Mouse (Mus musculus): ENCODE measurements at regions not wholly inside any gene's neighbourhood (a gene's known extent, or its start where the extent isn't known, plus 50 kb on each side); places are given as distances from the start of the nearest gene placed in this dataset.

DNA sequence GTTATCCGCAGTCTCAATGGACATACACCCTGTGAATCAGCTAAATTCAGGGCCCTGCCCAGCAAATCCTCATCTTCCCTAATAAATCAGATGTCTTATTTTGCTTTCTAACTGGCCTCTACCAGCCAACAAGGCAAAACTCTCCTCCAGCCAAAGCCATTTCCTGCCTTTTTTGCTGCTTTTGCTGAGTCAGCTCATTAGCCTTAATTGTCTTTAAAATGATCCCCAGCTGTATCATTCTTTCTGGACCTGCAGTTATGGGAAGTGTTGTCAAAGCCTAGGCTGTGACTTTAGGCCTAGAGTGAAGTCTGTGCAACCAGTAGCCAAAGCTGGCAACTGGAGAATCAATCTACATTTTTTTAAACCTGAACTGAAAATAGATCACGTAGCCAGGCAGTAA is 81.4 kb downstream of the Mtpn start:
- no peak for DNase-seq (ENCODE audit: low read depth, low spot score)

DNA sequence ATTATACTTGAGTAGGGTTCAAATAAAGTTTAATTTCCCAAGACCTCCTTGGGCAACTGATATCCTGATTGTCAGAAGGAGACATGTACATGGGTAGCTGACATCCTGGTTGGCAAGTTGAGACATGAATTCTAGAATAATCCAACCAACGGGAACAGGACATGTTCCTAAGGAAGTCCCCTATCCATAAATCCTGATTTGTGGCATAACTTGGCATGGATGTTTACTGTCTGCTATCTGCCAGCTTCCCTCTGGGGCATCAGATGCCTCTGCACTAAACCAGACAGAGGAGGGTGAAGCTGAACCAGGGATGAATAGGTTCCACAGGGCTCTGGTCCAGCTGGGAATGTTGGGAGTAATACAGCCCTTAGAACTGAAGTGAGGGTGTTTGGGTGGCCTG is 94.7 kb downstream of the Mtpn start:
- DNase-seq (ENCODE audit: low read depth, low spot score): no peak

DNA sequence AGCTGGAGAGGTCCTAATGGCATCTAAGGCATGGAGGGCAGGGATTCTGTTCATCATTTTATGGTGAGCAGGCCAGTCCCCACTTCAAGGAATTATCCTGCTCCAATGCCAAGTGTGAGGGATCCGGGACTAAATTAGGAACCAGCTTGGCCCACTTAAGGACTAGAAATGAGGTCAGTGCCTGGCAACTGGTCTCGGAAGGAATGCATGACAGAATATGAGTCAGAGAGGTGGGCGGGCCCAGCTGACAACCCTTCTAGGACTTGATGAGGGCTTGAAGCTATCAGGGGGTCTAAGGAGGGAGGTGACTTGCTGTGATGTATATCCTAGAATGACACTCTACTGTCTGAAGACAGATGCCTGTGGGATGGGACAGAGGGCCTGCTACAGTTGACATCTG is 100.4 kb upstream of the Fam180a start:
- DNase-seq (ENCODE audit: low read depth, low spot score): no peak

DNA sequence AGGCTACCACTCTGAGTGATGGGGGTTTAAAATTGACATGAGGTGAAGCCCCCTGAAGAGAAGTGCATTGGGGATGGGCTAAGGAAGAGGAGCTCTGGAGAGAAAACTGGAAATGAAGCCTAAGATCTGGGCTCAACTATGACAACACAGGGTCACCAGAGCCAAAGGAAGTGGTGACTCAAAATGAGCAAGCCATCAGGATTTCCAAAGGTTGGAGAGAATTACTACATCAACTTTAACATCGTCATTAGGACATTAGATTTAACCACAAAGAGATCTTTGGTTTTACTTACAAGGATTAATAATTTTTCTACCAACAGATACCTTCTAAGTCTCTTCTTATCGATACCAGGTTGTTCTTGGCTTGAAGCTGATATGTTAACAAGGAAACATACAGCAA is 98.6 kb upstream of the Fam180a start:
- no peak for DNase-seq (ENCODE audit: low read depth, low spot score)

DNA sequence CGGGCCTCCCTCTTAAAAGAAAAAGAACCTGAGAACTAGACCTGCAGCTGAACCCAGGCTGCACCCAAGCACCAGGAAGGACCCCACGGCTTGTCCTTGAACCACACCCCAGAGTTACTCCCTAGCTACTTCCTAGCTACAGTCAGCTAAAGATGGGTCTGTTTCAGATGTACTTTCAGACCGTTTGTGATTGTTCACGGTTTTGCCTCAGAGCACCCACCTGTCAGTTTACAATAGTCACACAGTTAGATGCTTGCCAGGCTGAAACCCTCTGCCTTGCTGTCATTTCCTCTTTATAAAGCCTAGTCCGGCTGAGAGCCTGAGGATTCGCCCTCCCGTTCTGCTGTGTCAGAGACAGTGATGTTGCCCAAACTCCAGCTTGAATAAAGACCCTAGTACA is 95.0 kb upstream of the Fam180a start:
- DNase-seq (ENCODE audit: low read depth, low spot score): no peak

DNA sequence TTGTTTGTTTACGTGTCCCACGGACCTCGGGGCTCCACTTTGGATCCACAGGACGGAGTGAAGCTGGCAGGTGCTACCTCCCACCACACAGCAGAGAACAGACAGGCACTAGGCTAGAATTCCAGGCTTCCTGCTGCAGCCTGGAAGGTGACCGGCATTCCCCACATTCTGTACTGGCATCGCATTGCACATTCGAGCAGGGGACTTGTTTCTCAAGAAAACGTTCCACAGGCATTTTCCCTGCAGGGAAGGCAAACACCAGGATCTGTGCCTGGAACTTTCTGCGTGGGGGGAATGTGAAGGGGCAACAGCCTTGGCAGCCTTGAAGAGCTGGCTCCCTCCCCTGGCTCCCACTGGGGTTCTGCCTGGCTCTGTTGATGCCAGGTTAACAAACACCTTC is 79.1 kb upstream of the Fam180a start:
- no peak for DNase-seq (ENCODE audit: low read depth, low spot score)

DNA sequence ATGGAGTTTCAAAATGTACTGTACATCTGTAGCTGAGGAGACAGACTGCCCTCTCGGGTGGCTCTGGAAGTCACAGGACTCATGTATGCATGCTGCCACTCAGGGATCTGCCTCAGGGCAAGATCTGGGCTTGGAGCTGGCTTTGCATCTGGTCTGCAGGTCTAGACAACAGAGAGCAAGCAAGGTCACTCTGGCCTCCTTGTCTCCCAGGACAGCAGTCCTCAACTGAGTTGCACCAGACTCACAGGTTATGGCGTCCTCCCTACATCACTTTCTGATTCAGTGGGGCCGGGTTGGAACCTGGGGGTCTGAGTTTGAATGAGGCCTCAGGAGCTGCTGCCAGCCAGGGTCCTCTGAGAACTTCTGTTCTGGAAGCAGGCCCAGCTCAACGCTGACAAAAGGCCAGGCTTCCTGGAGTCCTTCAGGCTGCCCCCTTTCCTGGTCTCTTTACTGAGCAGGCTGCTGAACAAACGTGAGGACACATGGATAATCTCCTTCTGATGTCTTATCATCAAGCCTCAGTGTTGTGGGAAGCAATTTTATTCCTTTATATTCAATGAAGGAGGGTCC is 77.5 kb upstream of the Fam180a start:
- no peak for DNase-seq (ENCODE audit: low read depth, low spot score)

DNA sequence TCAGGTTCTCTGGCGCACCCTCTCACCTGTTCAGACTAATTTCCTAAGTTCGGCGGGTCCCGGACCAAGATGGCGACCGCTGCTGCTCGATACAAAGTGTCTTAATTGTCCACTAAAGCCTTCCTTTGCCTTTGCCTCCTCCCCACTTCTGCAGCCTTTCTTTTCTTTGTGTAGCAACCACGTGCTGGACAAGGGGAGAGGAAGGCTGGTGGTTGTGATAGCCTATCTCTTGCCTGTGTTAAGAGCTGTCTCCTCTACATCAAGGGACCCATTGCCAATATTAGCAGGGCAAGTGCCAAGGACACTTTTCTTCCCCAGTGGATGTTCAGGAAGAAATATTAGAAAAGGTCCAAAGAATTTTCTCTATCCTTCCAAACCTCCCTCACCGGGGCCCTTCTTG is 69.8 kb upstream of the Fam180a start:
- no peak for DNase-seq (ENCODE audit: low read depth, low spot score)

DNA sequence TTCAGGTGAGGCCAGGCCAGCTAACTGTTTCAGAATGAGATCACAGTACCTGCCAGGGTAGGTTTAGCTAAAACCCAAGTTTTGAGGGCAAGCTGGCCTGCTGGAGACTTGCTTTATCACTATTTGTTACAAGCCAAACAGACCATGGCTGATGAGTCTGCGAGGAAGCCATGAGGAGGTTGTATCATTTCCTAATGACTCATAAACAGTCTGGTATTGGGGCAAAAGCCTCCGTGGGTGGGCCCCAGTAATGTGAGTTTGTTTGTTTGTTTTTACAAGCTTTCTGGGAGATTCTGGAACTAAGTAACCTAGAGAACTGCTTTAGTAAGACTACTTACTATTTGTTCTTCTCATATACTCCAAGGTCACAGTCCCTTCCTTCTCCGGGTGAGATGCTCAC is 62.9 kb upstream of the Fam180a start:
- DNase-seq (ENCODE audit: low read depth, low spot score): no peak

DNA sequence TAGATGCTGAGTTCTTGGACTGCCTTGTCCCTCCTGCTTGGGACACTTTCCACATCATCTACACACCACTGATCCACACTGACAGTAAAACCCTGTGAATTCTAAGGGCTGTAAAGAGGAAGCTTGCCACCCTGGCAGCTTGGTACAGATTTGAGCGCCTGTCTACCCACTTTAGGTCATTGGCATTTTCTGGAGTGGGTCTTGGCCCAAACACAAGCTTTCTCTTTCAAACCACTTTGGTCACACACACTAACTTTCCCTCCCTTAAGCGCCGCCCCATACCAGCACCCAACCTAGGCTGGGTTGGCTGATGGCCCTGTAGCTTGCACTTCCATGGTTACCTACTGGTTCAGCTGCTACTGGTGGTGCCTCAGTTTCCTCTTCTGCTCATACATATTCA is 55.6 kb upstream of the Fam180a start:
- DNase-seq (ENCODE audit: low read depth, low spot score): no peak

DNA sequence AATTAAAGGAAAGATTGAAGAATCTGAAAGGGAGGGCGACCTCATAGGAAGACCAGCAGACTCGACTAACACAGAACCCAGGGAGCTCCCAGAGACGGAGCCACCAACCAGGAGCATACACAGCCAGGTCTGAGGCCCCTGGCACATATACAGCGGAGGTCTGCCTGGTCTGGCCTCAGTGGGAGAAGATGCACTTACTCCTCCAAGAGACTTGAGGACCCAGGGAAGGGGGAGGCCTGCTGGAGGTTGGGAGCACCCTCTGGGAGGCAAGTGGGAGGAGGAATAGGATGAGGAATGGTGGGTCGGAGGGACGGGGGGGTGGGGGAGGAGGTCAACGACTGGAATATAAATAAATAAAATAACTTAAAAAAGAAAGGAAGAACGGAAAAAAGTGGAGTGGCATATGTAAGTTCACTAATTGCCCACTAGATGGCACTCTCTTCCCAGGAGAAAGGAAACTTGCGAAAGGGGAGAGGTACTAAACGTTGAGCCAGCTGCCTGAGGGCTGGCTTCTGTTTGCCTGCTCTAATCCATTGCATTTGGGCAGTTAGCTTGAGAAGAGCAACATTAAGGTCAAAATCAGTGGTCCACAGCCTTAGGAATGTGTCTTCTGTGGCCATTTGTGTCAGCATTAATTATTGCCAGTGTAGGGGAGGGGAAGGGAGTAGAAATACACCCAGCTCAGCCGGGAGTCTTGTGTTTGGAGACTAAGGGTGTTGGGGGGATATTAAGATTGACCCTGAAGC is 55.0 kb upstream of the Fam180a start:
- DNase-seq (ENCODE audit: low read depth, low spot score): peak; percentile 24

DNA sequence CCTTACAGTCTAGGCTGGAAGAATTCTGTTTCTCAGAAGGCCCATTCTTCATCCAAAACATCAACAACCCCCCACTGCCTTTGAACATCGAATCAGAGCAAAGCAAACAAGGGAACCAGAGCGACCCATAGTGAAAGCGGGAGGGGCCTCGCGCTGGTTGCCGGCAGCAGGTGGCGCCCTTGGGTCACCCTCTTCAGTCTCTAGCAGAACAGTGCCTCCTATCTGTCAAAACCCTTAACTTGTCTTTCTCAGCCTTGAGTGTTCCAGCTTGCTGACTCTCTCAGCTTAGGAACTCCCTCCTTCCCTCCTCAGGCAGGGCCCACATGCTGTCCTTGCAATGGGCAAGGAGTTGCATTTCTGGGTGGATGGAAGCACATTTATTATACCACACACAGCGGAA is 53.9 kb upstream of the Fam180a start:
- peak; percentile 70 for DNase-seq (ENCODE audit: low read depth, low spot score)

DNA sequence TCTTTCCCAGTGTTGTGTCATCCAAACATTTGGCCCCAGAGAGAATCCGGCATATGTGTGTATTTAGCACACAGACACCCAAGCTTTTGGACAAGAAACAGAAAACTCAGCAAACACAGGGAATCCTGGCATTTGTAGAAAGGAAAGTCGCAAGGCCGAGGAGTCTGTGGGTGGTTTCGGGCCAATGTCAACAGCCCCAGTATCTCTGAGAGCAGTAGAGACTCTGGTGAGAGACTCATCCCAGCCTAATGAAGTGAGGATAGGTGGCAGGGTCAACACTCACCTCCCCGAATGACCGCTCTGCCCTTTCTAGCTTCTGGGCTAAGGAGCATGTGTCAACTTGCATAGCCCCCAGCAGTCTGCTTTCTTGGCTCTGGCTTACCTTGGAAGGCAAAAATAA is 52.9 kb upstream of the Fam180a start:
- DNase-seq (ENCODE audit: low read depth, low spot score): no peak

DNA sequence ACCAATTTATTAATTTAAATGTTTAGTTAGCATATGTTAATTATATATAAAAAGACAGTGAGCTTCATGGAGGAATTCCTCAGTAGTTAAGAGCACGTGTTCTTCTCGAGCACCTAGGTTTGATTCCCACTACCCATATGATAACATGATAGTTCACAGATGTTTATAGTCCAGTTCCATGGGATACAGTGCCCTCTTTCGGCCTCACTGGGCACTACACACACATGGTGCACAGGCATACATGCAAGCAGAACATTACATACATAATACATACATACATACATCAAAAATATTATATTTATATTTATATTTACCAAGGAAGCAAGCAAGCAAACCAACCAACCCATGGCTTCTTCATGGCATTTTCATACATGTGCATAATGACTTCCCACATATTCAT is 51.6 kb upstream of the Fam180a start:
- DNase-seq (ENCODE audit: low read depth, low spot score): no peak

DNA sequence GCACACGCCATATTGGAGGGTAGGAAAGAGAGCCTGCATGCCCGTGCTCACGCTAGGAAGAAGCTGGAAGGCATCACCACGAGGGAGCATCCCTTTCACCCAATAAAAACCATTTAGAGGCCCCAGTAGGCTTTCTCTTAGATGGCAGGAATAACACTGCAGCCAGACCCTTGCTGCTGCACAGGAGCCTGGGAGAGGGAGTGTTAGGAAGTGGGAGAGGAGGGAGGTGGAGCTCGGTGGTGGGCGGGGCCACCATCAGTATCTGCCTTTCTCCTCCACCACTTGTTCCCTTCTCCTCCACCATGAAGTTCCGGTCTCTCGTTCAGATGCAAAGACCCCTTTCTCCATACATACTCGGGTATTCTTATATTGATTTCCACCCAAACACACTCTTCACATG is 50.6 kb upstream of the Fam180a start:
- DNase-seq (ENCODE audit: low read depth, low spot score): no peak

All from WW6 (cell line).